Mouse (Mus musculus) heart, embryonic 14.5 days (tissue): ENCODE measurements around the gene D8Ertd738e. TPM values are rescaled to one million over a fixed set of nuclear protein-coding genes. Genes with fewer than 3 reads are reported as not detected.
A peak's percentile ranks its signal among the peaks of the same experiment; 100 is the strongest.

Source experiments
- ATAC-seq: fragments of 200-750 bp; cut with Nextera tagmentation; 2 replicates; pipeline ENCODE4 v1.8.0; 2017; ENCODE audit warnings: low read depth, moderate TSS enrichment; ENCODE audit not compliant: insufficient number of reproducible peaks, insufficient read depth, low FRiP score
- H3K27ac ChIP-seq, 2 experiments: fragments of 200-500 bp in 1 of 2; fragments of 300-500 bp in 1 of 2; sonication (generic) in 1 of 2; replicated peaks in 1 of 2; 2 replicates each; pipeline ENCODE4 v1.5.1; 2012 to 2014; ENCODE audit warnings: low read depth in 2 of 2, low read length in 2 of 2, control low read depth in 1 of 2, mild to moderate bottlenecking in 1 of 2, mixed read lengths in 1 of 2; ENCODE audit not compliant: control insufficient read depth in 1 of 2, insufficient read depth in 1 of 2
- H3K27me3 ChIP-seq: fragments of 300-500 bp; sonication (generic); 2 replicates; pipeline ENCODE4 v1.6.1; 2014; ENCODE audit warnings: mild to moderate bottlenecking, low read length, control low read depth; ENCODE audit not compliant: control insufficient read depth, insufficient read depth
- H3K36me3 ChIP-seq: fragments of 300-500 bp; sonication (generic); 2 replicates; pipeline ENCODE4 v1.6.1; 2014; ENCODE audit warnings: mild to moderate bottlenecking, control low read depth, low read length, mixed read lengths; ENCODE audit not compliant: control insufficient read depth, insufficient read depth
- H3K4me1 ChIP-seq, 2 experiments: fragments of 200-500 bp in 1 of 2; fragments of 300-500 bp in 1 of 2; sonication (generic) in 1 of 2; 2 replicates each; pipeline ENCODE4 v1.6.1; 2012 to 2014; ENCODE audit warnings: low read length in 2 of 2, control low read depth in 1 of 2, mixed read lengths in 1 of 2; ENCODE audit not compliant: control insufficient read depth in 2 of 2, insufficient read depth in 2 of 2
- H3K4me2 ChIP-seq: fragments of 300-500 bp; sonication (generic); 2 replicates; pipeline ENCODE4 v1.6.1; 2014; ENCODE audit warnings: mild to moderate bottlenecking, low read length
- H3K4me3 ChIP-seq, 2 experiments: fragments of 200-500 bp in 1 of 2; fragments of 300-500 bp in 1 of 2; sonication (generic) in 1 of 2; 2 replicates each; pipeline ENCODE4 v1.5.1; 2012 to 2014; ENCODE audit warnings: low read length in 2 of 2, mild to moderate bottlenecking in 2 of 2, control low read depth in 1 of 2, low read depth in 1 of 2, moderate library complexity in 1 of 2; ENCODE audit not compliant: control insufficient read depth in 1 of 2, insufficient read depth in 1 of 2
- H3K9ac ChIP-seq: fragments of 300-500 bp; sonication (generic); 2 replicates; pipeline ENCODE4 v1.6.1; 2014; ENCODE audit warnings: mild to moderate bottlenecking, low read length
- H3K9me3 ChIP-seq: fragments of 300-500 bp; sonication (generic); 2 replicates; pipeline ENCODE4 v1.6.1; 2016; ENCODE audit warnings: low read length, control low read depth; ENCODE audit not compliant: control insufficient read depth
- WGBS: fragments of 180-500 bp; shearing (Covaris S2); extraction: QIAGEN DNeasy Blood & Tissue Kit; methylation state at CpG from one replicate; pipeline ENCODE4 v1.1.7; 2014; 5-methylcytosine and 5-hydroxymethylcytosine counted together
- polyA plus RNA-seq: library from polyadenylated mRNA; unstranded; fragments of >200 nt; fragmentation: Nextera tagmentation; extraction: Ambion mirVana; gene quantifications from 2 replicates; pipeline ENCODE4 v1.2.1, GENCODE M21; 2014

D8Ertd738e gene
- polyA plus RNA-seq, 1 experiment from 2014 or later: 400 TPM

GRCm38 (mm10) chr8:84280777-84281176 is 31.3 kb upstream of the D8Ertd738e start:
- Histone ChIP-seq H3K27me3 (no peaks in the 10 kb centered on the region), H3K4me3 (no peak overlapping the region), H3K9ac (no peak overlapping the region), H3K9me3 (no peaks in the 10 kb centered on the region), H3K4me2 (no peak overlapping the region), H3K27ac (no peak overlapping the region), H3K36me3 (no peaks in the 10 kb centered on the region), H3K4me1 (peaks cover 3 to 5% of the 10 kb centered on the region in 2 experiments; a peak in 1 of 4 replicates)
- ATAC-seq: no peak
- 53% methylated on average over 10 of the region's 10 CpGs for WGBS

- ATAC-seq: no peak
These were observed 26.9 kb upstream of the D8Ertd738e start for GRCm38 (mm10) chr8:84276447-84276846.

GRCm38 (mm10) chr8:84273968-84274367 is 24.4 kb upstream of the D8Ertd738e start:
- Histone ChIP-seq H3K4me2 (no peak overlapping the region), H3K36me3 (no peaks in the 10 kb centered on the region), H3K9me3 (no peaks in the 10 kb centered on the region), H3K4me1 (peaks cover 2 to 11% of the 10 kb centered on the region in 2 experiments; a peak in 2 of 4 replicates), H3K27me3 (no peaks in the 10 kb centered on the region), H3K27ac (no peak overlapping the region), H3K9ac (no peak overlapping the region), H3K4me3 (no peak overlapping the region)
- no peak for ATAC-seq
- 73% methylated on average over 3 of the region's 3 CpGs for WGBS

More at GRCm38 (mm10) chr8:84276447-84276846, 26.9 kb upstream of the D8Ertd738e start:
- WGBS: 60% methylated on average over 1 of the region's 1 CpGs
- Histone ChIP-seq H3K4me1 (peaks cover 0 to 3% of the 10 kb centered on the region in 2 experiments; a peak in 1 of 4 replicates), H3K9ac (no peak overlapping the region), H3K4me2 (no peak overlapping the region), H3K27me3 (no peaks in the 10 kb centered on the region), H3K9me3 (no peaks in the 10 kb centered on the region), H3K27ac (no peak overlapping the region), H3K4me3 (no peak overlapping the region), H3K36me3 (no peaks in the 10 kb centered on the region)

GRCm38 (mm10) chr8:84272302-84272701 is 22.8 kb upstream of the D8Ertd738e start:
- H3K4me2 ChIP-seq: no peak overlapping the region
- H3K27me3 ChIP-seq: no peaks in the 10 kb centered on the region
- no peak for ATAC-seq
- WGBS: 69% methylated on average over 4 of the region's 4 CpGs
- H3K9ac ChIP-seq: no peak overlapping the region
- H3K4me1 ChIP-seq: peaks cover 0 to 11% of the 10 kb centered on the region in 2 experiments; a peak in 2 of 4 replicates
- H3K27ac ChIP-seq: no peak overlapping the region
- H3K36me3 ChIP-seq: peaks cover 3% of the 10 kb centered on the region; the same call in 1 of the 2 replicates
- H3K9me3 ChIP-seq: no peaks in the 10 kb centered on the region
- no peak overlapping the region for H3K4me3 ChIP-seq

GRCm38 (mm10) chr8:84269950-84270773 is 20.6 kb upstream of the D8Ertd738e start, which contains the start of gene Ccdc130:
Ccdc130 (minus strand) TSS chr8:84270380.
- Histone ChIP-seq H3K9me3 (no peaks in the 10 kb centered on the region), H3K4me3 (peak within 1 kb of the TSS; percentile 70 to 89), H3K27ac (peak within 1 kb of the TSS in 1 of 2 experiments; percentile 57; a peak in 1 of 4 replicates), H3K4me2 (peak within 1 kb of the TSS; percentile 94), H3K9ac (peak within 1 kb of the TSS; percentile 93), H3K36me3 (peaks cover 22% of the 10 kb centered on the region), H3K27me3 (no peaks in the 10 kb centered on the region), H3K4me1 (peaks cover 0 to 11% of the 10 kb centered on the region in 2 experiments; a peak in 2 of 4 replicates)
- peak; percentile 99 for ATAC-seq
- under 1% methylated on average over 44 of the region's 44 CpGs for WGBS

DNA sequence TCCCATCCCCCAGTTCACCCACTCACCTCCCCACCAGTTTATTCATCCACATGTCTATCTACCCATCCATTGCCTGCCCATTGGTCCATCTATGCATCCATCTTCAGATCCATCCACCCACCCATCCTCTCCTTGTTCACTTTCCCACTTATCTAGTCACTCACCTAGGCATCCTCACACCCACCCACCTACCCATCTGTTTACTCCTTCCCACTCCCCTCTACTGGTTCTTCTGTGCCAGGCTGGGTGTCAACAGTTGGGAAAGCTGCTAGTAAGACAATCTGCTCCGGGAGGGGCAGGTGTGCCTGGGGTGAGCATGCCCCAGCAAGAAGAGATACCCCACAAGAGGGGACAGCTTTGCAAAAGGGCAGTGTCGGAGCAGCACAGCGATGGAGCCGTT is 11.6 kb upstream of the D8Ertd738e start:
- Histone ChIP-seq H3K4me1 (peaks cover 8 to 12% of the 10 kb centered on the region in 2 experiments), H3K9ac (no peak overlapping the region), H3K27me3 (no peaks in the 10 kb centered on the region), H3K27ac (no peak overlapping the region), H3K4me3 (no peak overlapping the region), H3K9me3 (no peaks in the 10 kb centered on the region), H3K36me3 (peaks cover 81% of the 10 kb centered on the region), H3K4me2 (no peak overlapping the region)
- WGBS: 91% methylated on average over 4 of the region's 4 CpGs
- no peak for ATAC-seq

DNA sequence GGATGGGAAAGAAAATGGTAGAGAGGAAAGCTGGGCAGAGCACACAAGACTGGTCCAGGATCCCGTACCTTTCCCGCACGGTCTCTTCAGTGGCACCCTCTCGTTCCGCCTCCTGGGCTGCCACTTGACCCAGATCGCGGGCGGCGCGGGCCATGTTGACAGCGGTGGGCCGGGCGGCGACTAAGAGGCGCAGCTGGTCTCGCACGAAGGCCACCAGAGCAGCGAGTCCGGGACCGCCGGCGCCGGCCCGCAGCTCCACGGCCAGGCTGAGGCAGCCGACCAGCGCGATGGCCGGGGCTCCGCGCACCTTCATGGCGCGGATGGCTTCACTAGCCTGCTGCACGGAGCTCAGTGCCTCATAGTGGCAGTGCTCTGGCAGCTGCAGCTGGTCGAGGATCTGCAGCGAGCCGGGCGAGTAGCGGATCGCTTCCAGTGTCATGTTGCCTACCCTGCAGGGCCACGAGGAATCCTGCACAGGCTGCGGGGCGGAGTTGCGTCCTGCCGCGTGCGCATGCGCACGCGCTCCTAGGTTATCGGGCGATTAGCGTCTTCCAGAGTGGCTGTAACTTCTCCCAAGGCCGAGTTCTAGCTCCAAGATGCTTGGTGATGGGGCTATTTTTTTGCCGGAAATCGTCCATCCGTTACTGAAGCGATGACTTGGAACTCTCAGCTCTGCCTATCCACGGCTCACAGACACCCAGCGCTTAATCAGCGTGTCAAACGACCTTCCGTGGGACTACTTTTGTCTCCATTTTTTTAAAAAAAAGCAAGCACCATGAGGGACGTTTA is 7.5 kb upstream of the D8Ertd738e start, which contains the start of gene Mri1:
Gene Mri1, minus strand, starts transcription at position 505 of the 789 bp plus-strand sequence.
- Histone ChIP-seq H3K27me3 (no peaks in the 10 kb centered on the region), H3K27ac (peak within 1 kb of the TSS; percentile 78 to 86), H3K9ac (peak within 1 kb of the TSS; percentile 77), H3K36me3 (peaks cover 75% of the 10 kb centered on the region), H3K4me1 (peaks cover 10 to 14% of the 10 kb centered on the region in 2 experiments), H3K4me3 (peak within 1 kb of the TSS; percentile 65 to 74), H3K4me2 (peak within 1 kb of the TSS; percentile 92), H3K9me3 (no peaks in the 10 kb centered on the region)
- under 1% methylated on average over 63 of the region's 64 CpGs for WGBS
- ATAC-seq: peak; percentile 79
